Mouse (Mus musculus) CH12.LX (cell line): ENCODE results near the gene 4930539E08Rik. TPM values are rescaled to one million over a fixed set of nuclear protein-coding genes. Genes with fewer than 3 reads are reported as not detected.

Source experiments
- DNase-seq: peaks from one replicate; pipeline ENCODE4 v3.0.0-alpha.2; 2013; ENCODE audit errors: extremely low read depth
- H3K27ac ChIP-seq: 2 replicates; pipeline ENCODE4 v1.5.1; 2012; ENCODE audit warnings: low read depth, mild to moderate bottlenecking, control low read depth, moderate library complexity; ENCODE audit not compliant: insufficient read depth
- H3K27me3 ChIP-seq: replicated peaks from 2 replicates; pipeline ENCODE3; 2012; ENCODE audit warnings: inconsistent platforms
- H3K36me3 ChIP-seq, 2 experiments: replicated peaks in 1 of 2; 2 replicates each; pipeline versions ENCODE3 to v1.6.1; 2012; ENCODE audit warnings: inconsistent platforms in 1 of 2, low read length in 1 of 2, mild to moderate bottlenecking in 1 of 2, mixed read lengths in 1 of 2, moderate library complexity in 1 of 2; ENCODE audit not compliant: control insufficient read depth in 1 of 2, insufficient read depth in 1 of 2
- H3K4me1 ChIP-seq, 2 experiments: 2 replicates each; pipeline ENCODE4 v1.6.1; 2012; ENCODE audit warnings: inconsistent platforms in 1 of 2, moderate library complexity in 1 of 2; ENCODE audit not compliant: insufficient read depth in 2 of 2, control insufficient read depth in 1 of 2
- H3K4me2 ChIP-seq: 2 replicates; pipeline ENCODE4 v1.6.1; 2012; ENCODE audit warnings: low read depth, mild to moderate bottlenecking, control low read depth; ENCODE audit not compliant: poor library complexity, insufficient read depth, severe bottlenecking
- H3K4me3 ChIP-seq, 3 experiments: fragments of 150-350 bp in 1 of 3; sonication (generic) in 1 of 3; replicated peaks in 1 of 3; 2 replicates each; pipeline versions ENCODE3 to v1.5.1; 2011 to 2012; ENCODE audit warnings: low read depth in 2 of 3, low read length in 2 of 3, mild to moderate bottlenecking in 2 of 3, moderate library complexity in 2 of 3, control low read depth in 1 of 3, improper control_type of control experiment in 1 of 3, inconsistent platforms in 1 of 3, mixed read lengths in 1 of 3; ENCODE audit not compliant: poor library complexity in 1 of 3
- H3K79me2 ChIP-seq: replicated peaks from 2 replicates; pipeline ENCODE4 v1.6.1; 2012; ENCODE audit warnings: mild to moderate bottlenecking, moderate library complexity; ENCODE audit not compliant: control insufficient read depth, poor library complexity, insufficient read depth, severe bottlenecking; ENCODE audit errors: extremely low read depth
- H3K9ac ChIP-seq: 2 replicates; pipeline ENCODE4 v1.6.1; 2012; ENCODE audit warnings: low read depth, mild to moderate bottlenecking, control low read depth, moderate library complexity; ENCODE audit not compliant: insufficient read depth
- H3K9me3 ChIP-seq: replicated peaks from 2 replicates; pipeline ENCODE3; 2012; ENCODE audit warnings: low read length, inconsistent platforms, mixed read lengths
- BHLHE40 ChIP-seq: IDR thresholded peaks from 2 replicates; pipeline ENCODE4 v1.6.1; 2011; ENCODE audit warnings: mild to moderate bottlenecking, low read depth, low read length, improper control_type of control experiment
- CHD1 ChIP-seq: IDR thresholded peaks from 2 replicates; pipeline ENCODE4 v1.6.1; 2012; ENCODE audit warnings: low read depth, low read length, improper control_type of control experiment, inconsistent platforms
- E2F4 ChIP-seq: IDR thresholded peaks from 2 replicates; pipeline ENCODE4 v1.6.1; 2011; ENCODE audit warnings: low read depth, low read length, improper control_type of control experiment; ENCODE audit not compliant: insufficient replicate concordance
- ELF1 ChIP-seq: IDR thresholded peaks from 2 replicates; pipeline ENCODE4 v1.6.1; 2014; ENCODE audit warnings: low read depth, mild to moderate bottlenecking, inconsistent platforms, low read length, improper control_type of control experiment
- EP300 ChIP-seq: IDR thresholded peaks from 2 replicates; pipeline ENCODE4 v1.6.1; 2011; ENCODE audit warnings: low read length, improper control_type of control experiment
- ETS1 ChIP-seq: conservative IDR thresholded peaks from 2 replicates; pipeline ENCODE4 v1.6.1; 2012; ENCODE audit warnings: low read depth, mild to moderate bottlenecking, inconsistent platforms, low read length, improper control_type of control experiment, moderate library complexity
- GABPA ChIP-seq: IDR thresholded peaks from 2 replicates; pipeline ENCODE4 v1.6.1; 2012; ENCODE audit warnings: low read depth, low read length, improper control_type of control experiment, inconsistent platforms; ENCODE audit not compliant: insufficient replicate concordance
- IRF4 ChIP-seq: IDR thresholded peaks from 2 replicates; pipeline ENCODE4 v1.6.1; 2014; ENCODE audit warnings: low read depth, mild to moderate bottlenecking, inconsistent platforms, low read length, improper control_type of control experiment
- KAT2A ChIP-seq: IDR thresholded peaks from 2 replicates; pipeline ENCODE4 v1.6.1; 2012; ENCODE audit warnings: low read length, improper control_type of control experiment, inconsistent platforms; ENCODE audit not compliant: insufficient replicate concordance
- MAFK ChIP-seq: IDR thresholded peaks from 2 replicates; pipeline ENCODE4 v1.6.1; 2011; ENCODE audit warnings: low read length, improper control_type of control experiment; ENCODE audit not compliant: insufficient replicate concordance
- MAZ ChIP-seq: IDR thresholded peaks from 2 replicates; pipeline ENCODE4 v1.6.1; 2012; ENCODE audit warnings: low read depth, mild to moderate bottlenecking, inconsistent platforms, low read length, improper control_type of control experiment, moderate library complexity
- MEF2A ChIP-seq: IDR thresholded peaks from 2 replicates; pipeline ENCODE4 v1.6.1; 2014; ENCODE audit warnings: low read depth, mild to moderate bottlenecking, inconsistent platforms, low read length, improper control_type of control experiment, borderline replicate concordance
- MYC ChIP-seq: IDR thresholded peaks from 2 replicates; pipeline ENCODE4 v1.6.1; 2011; ENCODE audit warnings: low read depth, mild to moderate bottlenecking, improper control_type of control experiment, low read length
- NELFE ChIP-seq: IDR thresholded peaks from 2 replicates; pipeline ENCODE4 v1.6.1; 2011; ENCODE audit warnings: low read depth, low read length, improper control_type of control experiment
- NRF1 ChIP-seq: IDR thresholded peaks from 2 replicates; pipeline ENCODE4 v1.6.1; 2014; ENCODE audit warnings: low read depth, mild to moderate bottlenecking, inconsistent platforms, low read length, improper control_type of control experiment, moderate library complexity
- PAX5 ChIP-seq: IDR thresholded peaks from 2 replicates; pipeline ENCODE4 v1.6.1; 2012; ENCODE audit warnings: low read length, inconsistent platforms, mixed read lengths
- POLR2AphosphoS2 ChIP-seq: IDR thresholded peaks from 2 replicates; pipeline ENCODE4 v1.6.1; 2011; ENCODE audit warnings: low read depth, low read length, improper control_type of control experiment
- SMC3 ChIP-seq: IDR thresholded peaks from 2 replicates; pipeline ENCODE4 v1.6.1; 2011; ENCODE audit warnings: low read depth, low read length, improper control_type of control experiment
- UBTF ChIP-seq: IDR thresholded peaks from 2 replicates; pipeline ENCODE4 v1.6.1; 2012; ENCODE audit warnings: low read depth, mild to moderate bottlenecking, inconsistent platforms, low read length, improper control_type of control experiment, moderate library complexity
- USF1 ChIP-seq: IDR thresholded peaks from 2 replicates; pipeline ENCODE4 v1.6.1; 2014; ENCODE audit warnings: low read depth, mild to moderate bottlenecking, inconsistent platforms, low read length, improper control_type of control experiment
- ZC3H11A ChIP-seq: IDR thresholded peaks from 2 replicates; pipeline ENCODE4 v1.6.1; 2012; ENCODE audit warnings: low read depth, mild to moderate bottlenecking, inconsistent platforms, low read length, improper control_type of control experiment
- ZKSCAN1 ChIP-seq: IDR thresholded peaks from 2 replicates; pipeline ENCODE4 v1.6.1; 2012; ENCODE audit warnings: low read depth, inconsistent platforms, low read length, improper control_type of control experiment, borderline replicate concordance
- ZNF384 ChIP-seq: IDR thresholded peaks from 2 replicates; pipeline ENCODE4 v1.6.1; 2012; ENCODE audit warnings: low read depth, low read length, improper control_type of control experiment, inconsistent platforms
- dilution Hi-C: fragments of 300-500 bp; cut with MboI; formaldehyde crosslinking; loops from 2 replicates; pipeline ENCODE4 v1.14.3; 2020; ENCODE audit warnings: low sequenced_read_pairs; ENCODE audit not compliant: extremely low pct_unique_long_range_greater_than_20kb, extremely low pct_ligation_motif_present
- in situ Hi-C: fragments of 300-500 bp; cut with MboI; formaldehyde crosslinking; loops from 3 replicates; pipeline ENCODE4 v1.14.3; 2019; ENCODE audit warnings: low sequenced_read_pairs, low pct_ligation_motif_present, low pct_unique_long_range_greater_than_20kb, mixed read lengths
- polyA plus RNA-seq: library from polyadenylated mRNA; unstranded; fragments of >175 nt; gene quantifications from 2 replicates; pipeline ENCODE4 v1.2.1, GENCODE M21; 2012; ENCODE audit warnings: low read depth; ENCODE audit not compliant: insufficient read length
- total RNA-seq, 2 experiments: library from RNA; depleted of rRNA; stranded (reverse); fragments of 300-350 nt in 1 of 2; fragments of >200 nt in 1 of 2; gene quantifications; 2 replicates each; pipeline ENCODE4 v1.2.3; 2012 to 2014

The 4930539E08Rik gene
- total and polyA plus RNA-seq, 3 experiments = 0.62 to 1.4 (median 1.4) TPM

DNA sequence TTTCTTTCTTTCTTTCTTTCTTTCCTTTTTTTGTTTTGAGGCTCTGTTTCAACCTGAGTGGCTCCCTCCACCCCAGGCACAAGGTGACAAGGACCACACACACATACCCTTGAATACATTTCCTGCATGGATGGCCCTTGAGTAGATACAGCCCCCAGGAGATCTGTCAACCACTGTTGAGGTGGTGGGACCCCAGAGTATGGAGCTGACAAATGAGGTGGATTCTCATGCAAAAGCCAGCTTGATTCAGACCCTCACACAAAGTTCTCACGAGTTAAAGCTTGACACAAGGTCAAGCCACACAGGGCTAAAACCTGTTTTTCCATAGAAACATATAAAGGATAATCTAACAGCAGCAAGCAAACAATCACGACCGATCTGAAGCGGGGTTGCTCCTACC lies 17.1 kb upstream of the 4930539E08Rik start:
- Histone ChIP-seq H3K4me2 (no peak overlapping the region), H3K79me2 (no peaks in the 10 kb centered on the region), H3K9me3 (peaks cover 6% of the 10 kb centered on the region), H3K27me3 (no peaks in the 10 kb centered on the region), H3K4me1 (peaks cover 5 to 9% of the 10 kb centered on the region in 2 experiments), H3K4me3 (no peak overlapping the region), H3K27ac (no peak overlapping the region), H3K9ac (no peak overlapping the region), H3K36me3 (no peaks in the 10 kb centered on the region)
- DNase-seq = no peak
- in situ Hi-C loops (no loop called here), dilution Hi-C loops (no loop called here)
- no peak for TF ChIP-seq ETS1
- no peak for TF ChIP-seq ZC3H11A
- TF ChIP-seq KAT2A = no peak
- TF ChIP-seq IRF4 = no peak
- TF ChIP-seq CHD1 = no peak
- no peak for TF ChIP-seq EP300
- no peak for TF ChIP-seq MEF2A
- TF ChIP-seq MYC = no peak
- TF ChIP-seq NRF1 = no peak
- no peak for TF ChIP-seq GABPA
- no peak for TF ChIP-seq PAX5
- TF ChIP-seq ZKSCAN1 = no peak
- no peak for TF ChIP-seq ZNF384
- no peak for TF ChIP-seq SMC3
- no peak for TF ChIP-seq BHLHE40
- TF ChIP-seq USF1 = no peak
- TF ChIP-seq POLR2AphosphoS2 = no peak
- no peak for TF ChIP-seq NELFE
- TF ChIP-seq MAZ = no peak

DNA sequence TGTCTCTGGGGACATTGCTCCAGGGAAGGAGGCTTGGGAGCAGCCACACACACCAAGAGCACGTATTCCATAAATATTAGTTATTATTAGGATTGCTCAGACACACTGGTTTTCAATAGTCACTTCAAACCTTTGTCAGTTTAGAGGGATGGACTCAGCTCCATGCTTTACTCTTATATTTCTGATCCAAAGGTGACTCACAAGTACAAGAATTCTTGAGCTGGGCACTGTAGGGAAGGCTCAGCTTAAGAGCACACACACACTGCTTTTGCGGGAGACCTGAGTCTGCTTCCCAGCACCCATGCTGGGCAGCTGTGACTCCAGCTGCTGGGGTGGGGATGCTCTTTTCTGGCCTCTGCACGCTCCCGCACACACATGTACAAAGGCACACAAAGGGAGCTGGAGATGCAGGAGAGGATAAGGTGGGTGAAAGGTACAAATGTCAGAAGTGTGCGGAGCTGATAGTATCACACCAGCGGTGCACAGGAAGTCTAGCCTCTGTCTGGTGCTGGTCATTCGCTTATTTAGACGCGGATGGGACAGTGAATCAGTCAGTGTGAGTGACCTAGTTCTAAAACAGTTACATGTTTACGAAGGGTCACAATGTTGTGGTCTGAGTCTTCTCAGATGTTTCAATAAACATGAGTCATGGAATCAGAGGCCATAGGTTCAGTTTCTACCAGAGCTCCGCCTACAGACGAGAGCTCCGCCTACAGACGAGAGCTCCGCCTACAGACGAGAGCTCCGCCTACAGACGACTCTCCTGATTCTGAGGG lies 16.5 kb upstream of the 4930539E08Rik start:
- no peaks in the 10 kb centered on the region for H3K27me3 ChIP-seq
- peaks cover under 1% of the 10 kb centered on the region for H3K9me3 ChIP-seq
- TF ChIP-seq E2F4 (no peak), ELF1 (no peak), MYC (no peak), MAFK (no peak), UBTF (no peak)
- TF ChIP-seq, all 38 proteins: peak for 0
- Histone ChIP-seq H3K4me3 (no peak overlapping the region), H3K4me2 (no peak overlapping the region), H3K9ac (no peak overlapping the region), H3K79me2 (no peaks in the 10 kb centered on the region), H3K27ac (no peak overlapping the region), H3K36me3 (no peaks in the 10 kb centered on the region), H3K4me1 (peaks cover 7 to 9% of the 10 kb centered on the region in 2 experiments)
- in situ Hi-C loops (no loop called here), dilution Hi-C loops (no loop called here)
- no peak for DNase-seq
